Mouse (Mus musculus): ENCODE measurements around the gene Gkn3. TPM values are rescaled to one million over a fixed set of nuclear protein-coding genes. Genes with fewer than 3 reads are reported as not detected.

Gene Gkn3
- polyA plus RNA-seq (2014; fragmentation: Illumina TruSeq; extraction: RNeasy Lipid Tissue Mini Kit (QIAGEN cat#74804); ENCODE audit: low read depth, low replicate concordance): not detected

DNA sequence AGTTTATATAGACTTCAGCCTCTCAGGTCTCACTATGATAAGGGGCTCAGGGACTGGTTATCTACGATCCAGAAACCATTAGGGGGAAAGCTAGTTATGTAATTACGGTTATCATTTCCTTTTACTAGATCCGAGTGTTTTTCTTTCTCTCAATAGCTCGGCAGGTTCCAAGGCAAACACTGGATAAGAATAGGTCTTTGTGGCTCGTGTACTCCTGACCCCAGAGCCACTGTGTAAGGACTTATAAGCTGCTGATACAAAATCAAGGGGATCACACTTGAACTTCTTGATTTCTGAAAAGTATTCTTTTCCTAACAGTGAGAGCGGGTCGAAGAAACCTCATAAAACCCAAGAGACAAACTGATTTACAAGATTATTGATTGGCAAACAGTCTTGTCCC is at the start of gene Gkn3:
Gene Gkn3 (minus strand): TSS at position 59 of the 400 bp plus-strand sequence.

DNA sequence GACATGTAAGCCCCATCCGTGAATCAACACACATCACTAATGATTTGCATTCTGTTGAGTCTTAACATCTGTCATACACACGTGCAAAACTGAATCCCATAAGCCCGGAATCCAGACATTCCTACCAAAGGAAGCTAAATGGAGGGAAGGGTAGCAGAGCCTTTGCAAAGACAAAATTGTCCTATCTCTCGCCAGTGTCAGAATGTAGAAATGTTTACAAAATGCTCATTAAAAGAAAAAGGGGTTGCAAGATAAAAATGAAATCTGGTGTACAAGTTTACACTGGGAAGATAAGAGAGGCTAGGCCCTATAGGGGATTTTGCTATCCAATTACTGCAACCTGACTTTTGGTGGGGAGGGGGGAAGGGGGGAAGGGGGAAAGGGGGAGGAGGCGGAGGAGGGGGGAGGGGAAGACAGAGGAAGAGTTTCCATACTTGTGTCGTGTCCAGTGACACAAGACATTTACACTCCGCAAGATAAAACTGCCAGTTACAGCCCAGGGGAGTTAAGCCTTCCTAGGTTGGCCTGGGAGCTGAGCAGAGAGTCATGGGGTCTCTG is 39.8 kb upstream of the Gkn3 start, which contains the start of gene Bmp10:
Gene Bmp10 (plus strand): TSS at position 508 of the 558 bp plus-strand sequence.

DNA sequence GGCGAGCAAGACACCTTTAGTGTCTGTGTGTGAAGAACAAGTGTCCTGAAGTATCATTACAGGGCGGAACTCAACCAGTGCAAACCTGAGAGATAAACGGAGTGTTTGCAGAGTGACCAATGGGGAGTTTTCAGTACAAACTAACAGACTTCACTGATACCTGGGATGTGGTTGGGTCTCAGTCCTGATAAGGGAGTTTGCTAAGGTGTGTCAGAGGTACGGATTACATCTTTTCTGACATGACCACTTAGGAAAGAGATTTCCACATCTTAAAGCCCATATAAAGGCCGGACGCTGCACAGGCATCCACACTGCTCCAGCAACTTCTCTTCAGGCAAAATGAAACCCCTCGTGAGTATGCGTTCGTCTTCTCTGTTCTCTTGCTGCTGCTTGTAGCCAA is 15.7 kb downstream of the Gkn3 start, which contains the start of gene Gkn2:
Gene Gkn2 (plus strand): TSS at position 301 of the 400 bp plus-strand sequence.

DNA sequence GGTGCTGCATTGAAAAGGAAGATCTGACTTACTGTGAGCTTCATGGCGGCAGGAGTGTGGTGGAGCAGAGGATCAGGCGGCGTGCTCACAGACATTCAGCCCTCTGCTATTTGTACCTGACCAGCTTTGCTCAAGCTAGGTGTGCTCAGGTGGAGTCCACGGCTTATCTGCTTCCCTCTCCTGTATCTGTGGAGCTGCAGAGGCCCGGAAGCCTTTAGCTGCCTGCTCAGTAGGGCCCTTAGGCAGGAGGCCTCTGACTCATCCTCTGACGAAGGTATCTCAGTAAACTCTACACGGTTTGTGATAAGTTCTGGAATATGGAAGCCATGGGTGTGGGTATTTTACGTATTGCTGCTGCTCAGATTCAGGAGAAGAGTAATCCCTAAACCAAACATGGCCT is 37.9 kb downstream of the Gkn3 start, which contains the start of gene Gkn1:
Gene Gkn1 (minus strand): TSS at position 114 of the 400 bp plus-strand sequence.

DNA sequence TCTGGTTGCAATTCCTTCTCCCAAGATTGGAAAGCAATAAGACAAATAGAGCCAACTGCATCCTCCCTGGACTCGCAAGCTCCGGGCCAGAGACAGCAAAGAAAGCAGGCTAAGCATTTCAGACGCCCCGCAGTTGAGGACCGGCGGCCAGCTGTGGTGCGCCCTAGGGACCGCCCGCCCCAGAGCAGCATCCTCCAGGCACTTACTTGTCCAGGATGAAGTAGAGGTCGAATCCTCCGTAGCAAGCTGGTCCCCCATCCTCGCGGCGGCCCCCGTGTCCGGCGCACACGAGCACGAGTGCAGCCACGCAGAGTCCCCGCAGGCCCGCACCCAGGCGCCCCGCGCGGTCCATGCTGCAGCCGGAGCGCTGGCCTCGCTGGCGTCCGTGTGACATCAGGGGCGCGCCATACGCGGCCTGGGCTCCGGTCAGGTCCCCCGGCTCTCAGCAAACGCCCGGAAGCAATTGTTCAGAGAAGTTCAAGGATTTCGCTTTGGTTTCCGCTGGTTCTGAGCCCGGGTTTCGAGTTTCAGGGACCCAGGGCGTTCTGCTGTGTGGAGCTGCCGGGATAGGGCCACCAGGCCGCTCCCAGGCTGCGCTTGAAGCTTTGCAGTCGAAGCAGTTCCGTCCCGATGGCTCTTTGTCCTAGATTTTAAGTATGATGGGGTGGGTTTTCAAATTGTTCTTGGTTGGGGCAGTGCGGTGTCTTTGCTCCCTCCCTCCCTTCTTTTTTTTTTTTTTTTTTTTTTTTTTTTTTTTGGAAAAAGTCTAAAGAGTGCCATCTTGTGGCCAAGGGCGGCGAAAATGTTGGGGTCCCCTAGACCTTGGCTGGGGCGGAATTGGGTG is 53.4 kb downstream of the Gkn3 start, which contains the start of gene Antxr1:
Gene Antxr1 (minus strand): TSS at position 731 of the 844 bp plus-strand sequence.

Other genes starting within 250 kb of the Gkn3 start
- gene Antxr1, start 53.1 kb downstream of the Gkn3 start, polyA plus RNA-seq (2014; fragmentation: Illumina TruSeq; extraction: RNeasy Lipid Tissue Mini Kit (QIAGEN cat#74804); ENCODE audit: low read depth, low replicate concordance): 37.7 TPM
- gene Gkn1, start 38.0 kb downstream of the Gkn3 start, polyA plus RNA-seq (2014; fragmentation: Illumina TruSeq; extraction: RNeasy Lipid Tissue Mini Kit (QIAGEN cat#74804); ENCODE audit: low read depth, low replicate concordance): not detected
- not detected for gene Gkn2, start 15.6 kb downstream of the Gkn3 start, polyA plus RNA-seq (2014; fragmentation: Illumina TruSeq; extraction: RNeasy Lipid Tissue Mini Kit (QIAGEN cat#74804); ENCODE audit: low read depth, low replicate concordance)
- not detected for gene Bmp10, start 40.1 kb upstream of the Gkn3 start, polyA plus RNA-seq (2014; fragmentation: Illumina TruSeq; extraction: RNeasy Lipid Tissue Mini Kit (QIAGEN cat#74804); ENCODE audit: low read depth, low replicate concordance)
- 0.52 TPM for gene Arhgap25, start 144.3 kb upstream of the Gkn3 start, polyA plus RNA-seq (2014; fragmentation: Illumina TruSeq; extraction: RNeasy Lipid Tissue Mini Kit (QIAGEN cat#74804); ENCODE audit: low read depth, low replicate concordance)
- gene Prokr1, start 201.8 kb upstream of the Gkn3 start, polyA plus RNA-seq (2014; fragmentation: Illumina TruSeq; extraction: RNeasy Lipid Tissue Mini Kit (QIAGEN cat#74804); ENCODE audit: low read depth, low replicate concordance): 0.47 TPM